Mouse (Mus musculus): ENCODE data around the gene Nhsl1. TPM values are rescaled to one million over a fixed set of nuclear protein-coding genes. Genes with fewer than 3 reads are reported as not detected.

Nhsl1 gene
- polyA plus RNA-seq, 1 experiment from 2014 or later: 11.6 TPM

DNA sequence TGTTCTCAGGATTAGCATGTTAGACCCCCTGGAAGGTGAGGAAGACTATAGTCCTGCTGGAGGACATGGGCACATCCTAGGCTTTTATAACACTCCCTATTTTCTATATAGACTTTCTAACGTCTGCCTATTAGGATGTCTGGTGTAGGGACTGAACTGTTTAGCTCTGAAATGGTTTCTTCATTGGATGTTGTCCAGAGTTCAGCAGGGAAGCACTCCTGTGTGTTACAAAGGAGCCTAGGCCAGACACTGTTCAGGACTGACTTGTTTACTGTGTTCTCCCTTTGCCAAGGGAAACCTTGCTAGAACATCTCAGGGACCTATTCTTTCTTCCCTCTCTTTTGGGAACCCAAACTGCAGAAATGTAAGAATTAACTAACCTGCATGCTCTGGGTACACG, 90.3 kb downstream of the Nhsl1 start:
- DNase-seq (ENCODE audit: extremely low spot score, low spot score): no peak
- Histone ChIP-seq H3K36me3 (replicated peaks) (no peaks in the 10 kb centered on the region), H3K9me3 (no peaks in the 10 kb centered on the region), H3K27me3 (ENCODE audit: poor library complexity, severe bottlenecking) (peaks cover 12% of the 10 kb centered on the region), H3K27ac (peak overlapping the region; percentile 92), H3K4me3 (peak overlapping the region; percentile 65), H3K4me1 (peaks cover 69% of the 10 kb centered on the region)
- WGBS: 25% methylated on average over 2 of the region's 2 CpGs

DNA sequence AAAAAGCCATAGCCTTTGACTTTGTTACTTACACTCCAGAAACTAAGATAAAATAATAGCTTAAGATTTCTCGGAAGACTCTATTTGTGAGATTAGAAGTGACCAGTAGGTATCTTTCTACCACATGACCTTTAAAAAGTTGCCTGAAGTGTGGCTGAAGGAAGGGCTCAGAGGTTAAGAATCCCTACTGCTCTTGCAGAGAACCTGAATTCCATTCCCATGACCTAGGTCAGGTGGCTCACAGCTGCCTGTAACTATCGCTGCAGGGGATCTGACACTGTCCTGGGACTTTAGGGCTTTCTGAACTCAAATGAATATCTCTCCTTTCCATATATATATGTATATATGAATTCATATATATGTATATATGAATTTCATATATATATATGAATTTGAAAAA, 92.5 kb downstream of the Nhsl1 start:
- peaks cover 8% of the 10 kb centered on the region for H3K27me3 ChIP-seq (ENCODE audit: poor library complexity, severe bottlenecking)
- no peaks in the 10 kb centered on the region for H3K9me3 ChIP-seq
- no peak for DNase-seq (ENCODE audit: extremely low spot score, low spot score)
- WGBS: 64% methylated on average over 2 of the region's 2 CpGs
- peaks cover 60% of the 10 kb centered on the region for H3K4me1 ChIP-seq
- peaks cover 4% of the 10 kb centered on the region; the same call in 1 of the 2 replicates for H3K36me3 ChIP-seq (replicated peaks)
- no peak overlapping the region for H3K4me3 ChIP-seq
- no peak overlapping the region for H3K27ac ChIP-seq

DNA sequence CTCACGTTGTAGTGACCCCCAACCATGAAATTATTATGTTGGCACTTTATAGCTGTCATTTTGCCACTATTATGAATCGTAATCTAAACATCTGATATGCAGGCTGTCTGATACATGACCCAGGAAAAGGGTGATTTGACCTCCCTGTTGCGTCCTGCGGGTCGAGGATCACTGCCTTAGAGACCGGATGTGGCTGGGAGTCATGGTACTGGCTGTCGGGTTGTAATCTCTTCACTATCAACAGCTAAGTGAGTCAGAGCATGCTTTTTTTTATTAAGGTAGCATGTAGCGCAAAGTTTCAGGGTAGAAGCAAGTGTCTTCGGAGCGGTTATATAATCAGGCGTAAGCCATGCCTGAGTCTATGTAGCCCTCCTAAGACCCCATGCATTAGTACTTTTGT, 97.2 kb downstream of the Nhsl1 start:
- WGBS: 91% methylated on average over 11 of the region's 11 CpGs
- peaks cover 52% of the 10 kb centered on the region for H3K4me1 ChIP-seq

DNA sequence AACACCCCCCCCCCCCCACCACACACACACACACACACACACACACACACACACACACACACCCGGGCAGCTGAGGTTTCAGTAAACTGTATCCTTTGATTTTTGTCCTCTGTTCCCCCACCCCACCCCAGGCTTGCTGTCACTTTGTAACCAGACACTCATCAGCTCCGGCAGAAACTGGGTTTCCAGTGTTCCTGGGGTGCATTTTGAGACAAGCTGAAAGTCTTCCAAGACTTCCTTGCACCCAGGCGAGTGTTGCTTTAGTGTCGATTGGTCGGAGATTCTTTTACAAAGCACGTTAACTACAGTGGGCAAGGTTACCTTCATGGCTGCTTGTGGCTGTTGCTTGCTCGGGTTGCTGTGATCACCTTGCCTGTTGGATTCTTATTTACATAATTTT, 99.4 kb downstream of the Nhsl1 start:
- Histone ChIP-seq H3K4me3 (no peak overlapping the region), H3K36me3 (replicated peaks) (peaks cover 29% of the 10 kb centered on the region), H3K27me3 (ENCODE audit: poor library complexity, severe bottlenecking) (no peaks in the 10 kb centered on the region), H3K4me1 (peaks cover 44% of the 10 kb centered on the region), H3K9me3 (no peaks in the 10 kb centered on the region; the same call in 1 of the 2 replicates), H3K27ac (peak overlapping the region; percentile 40; the same call in 1 of the 2 replicates)
- DNase-seq (ENCODE audit: extremely low spot score, low spot score): no peak
- WGBS: 45% methylated on average over 7 of the region's 7 CpGs

More for the DNA sequence above, 97.2 kb downstream of the Nhsl1 start:
- Histone ChIP-seq H3K27ac (no peak overlapping the region), H3K4me3 (no peak overlapping the region), H3K9me3 (no peaks in the 10 kb centered on the region), H3K36me3 (replicated peaks) (peaks cover 18% of the 10 kb centered on the region), H3K27me3 (ENCODE audit: poor library complexity, severe bottlenecking) (no peaks in the 10 kb centered on the region)
- no peak for DNase-seq (ENCODE audit: extremely low spot score, low spot score)

DNA sequence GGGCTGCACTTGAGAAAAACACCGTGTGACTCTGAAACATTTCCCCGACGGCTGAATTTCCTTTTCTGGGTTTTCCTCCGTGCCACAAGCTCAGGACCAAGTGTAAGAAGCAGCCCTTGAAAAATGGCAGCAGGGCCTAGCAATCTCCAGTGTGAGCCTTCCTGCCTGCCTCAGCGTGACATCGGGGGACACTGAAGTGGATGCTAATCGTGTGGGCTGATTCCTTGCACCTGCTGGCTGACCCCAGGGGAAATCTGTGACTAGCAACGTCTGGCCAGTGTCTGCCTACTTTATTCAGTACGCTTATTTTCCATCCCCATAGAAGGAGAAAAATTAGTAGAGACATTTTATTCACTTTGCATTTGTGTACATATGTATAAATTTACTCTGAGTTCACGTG, 100.7 kb downstream of the Nhsl1 start:
- Histone ChIP-seq H3K4me3 (no peak overlapping the region), H3K36me3 (replicated peaks) (peaks cover 29% of the 10 kb centered on the region), H3K4me1 (peaks cover 49% of the 10 kb centered on the region), H3K27me3 (ENCODE audit: poor library complexity, severe bottlenecking) (no peaks in the 10 kb centered on the region), H3K9me3 (no peaks in the 10 kb centered on the region; the same call in 1 of the 2 replicates), H3K27ac (no peak overlapping the region)
- no peak for DNase-seq (ENCODE audit: extremely low spot score, low spot score)
- WGBS: 75% methylated on average over 10 of the region's 10 CpGs

DNA sequence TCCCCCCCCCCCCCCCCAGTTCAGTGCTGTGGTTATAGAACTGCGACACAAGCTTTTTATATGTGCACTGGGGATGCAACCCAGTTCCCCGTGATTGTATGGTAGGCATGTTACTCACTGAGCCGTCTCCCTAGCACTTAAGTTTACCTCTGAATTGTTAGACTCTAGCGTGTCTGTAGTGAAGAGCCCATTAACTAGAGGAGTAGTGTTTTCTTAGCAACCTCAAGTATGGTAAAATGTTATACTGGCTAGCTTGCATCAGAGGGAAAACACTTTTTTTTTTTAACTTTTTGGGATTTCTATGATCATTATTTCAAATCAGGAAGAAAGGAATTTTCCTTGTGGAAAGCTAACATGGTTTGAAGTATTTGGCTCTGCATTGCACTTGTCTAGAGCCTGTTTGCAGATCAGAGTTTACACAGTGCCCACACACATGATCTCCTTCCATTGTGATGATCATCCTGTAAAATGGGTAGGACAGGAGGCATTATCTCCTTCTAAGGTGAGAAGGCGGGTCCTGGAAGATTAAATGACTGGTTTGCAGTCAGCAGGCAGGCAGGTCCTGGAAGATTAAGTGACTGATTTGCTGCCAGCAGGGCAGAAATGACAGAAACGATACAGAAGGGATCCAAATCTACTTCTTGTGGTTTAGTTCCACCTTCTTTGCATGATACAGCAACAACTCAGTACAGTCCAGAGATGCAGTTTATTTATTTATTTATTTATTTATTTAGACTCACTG, 101.6 kb downstream of the Nhsl1 start:
- peaks cover 26% of the 10 kb centered on the region for H3K36me3 ChIP-seq (replicated peaks)
- no peak overlapping the region for H3K4me3 ChIP-seq
- H3K27me3 ChIP-seq (ENCODE audit: poor library complexity, severe bottlenecking): no peaks in the 10 kb centered on the region
- H3K9me3 ChIP-seq: no peaks in the 10 kb centered on the region; the same call in 1 of the 2 replicates
- 87% methylated on average over 6 of the region's 6 CpGs for WGBS
- no peak overlapping the region for H3K27ac ChIP-seq
- peaks cover 46% of the 10 kb centered on the region for H3K4me1 ChIP-seq
- DNase-seq (ENCODE audit: extremely low spot score, low spot score): no peak

DNA sequence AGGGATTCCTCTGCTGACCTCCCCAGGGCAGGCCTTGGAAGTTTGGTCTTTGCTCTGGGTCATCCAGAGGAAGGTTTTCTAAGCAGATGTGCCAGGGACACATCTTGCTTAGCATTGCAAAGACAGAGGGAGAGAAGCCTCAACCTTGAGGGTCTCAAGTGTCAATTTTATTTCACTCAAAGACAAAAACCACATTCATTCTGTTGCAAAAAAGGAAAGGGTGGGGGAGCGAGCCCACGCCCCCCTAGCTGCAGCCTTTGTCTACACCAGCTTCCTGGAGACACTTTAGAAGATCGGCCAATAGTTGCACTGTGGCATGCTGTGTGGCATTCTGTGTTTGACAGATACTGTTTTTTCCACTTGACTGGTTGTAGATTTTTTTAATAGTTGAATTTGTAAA, 104.2 kb downstream of the Nhsl1 start:
- Histone ChIP-seq H3K36me3 (replicated peaks) (peaks cover 48% of the 10 kb centered on the region), H3K4me3 (no peak overlapping the region), H3K4me1 (peaks cover 31% of the 10 kb centered on the region), H3K27ac (no peak overlapping the region), H3K27me3 (ENCODE audit: poor library complexity, severe bottlenecking) (no peaks in the 10 kb centered on the region), H3K9me3 (peaks cover 14% of the 10 kb centered on the region; the same call in 1 of the 2 replicates)
- WGBS: 39% methylated on average over 3 of the region's 3 CpGs
- DNase-seq (ENCODE audit: extremely low spot score, low spot score): no peak

DNA sequence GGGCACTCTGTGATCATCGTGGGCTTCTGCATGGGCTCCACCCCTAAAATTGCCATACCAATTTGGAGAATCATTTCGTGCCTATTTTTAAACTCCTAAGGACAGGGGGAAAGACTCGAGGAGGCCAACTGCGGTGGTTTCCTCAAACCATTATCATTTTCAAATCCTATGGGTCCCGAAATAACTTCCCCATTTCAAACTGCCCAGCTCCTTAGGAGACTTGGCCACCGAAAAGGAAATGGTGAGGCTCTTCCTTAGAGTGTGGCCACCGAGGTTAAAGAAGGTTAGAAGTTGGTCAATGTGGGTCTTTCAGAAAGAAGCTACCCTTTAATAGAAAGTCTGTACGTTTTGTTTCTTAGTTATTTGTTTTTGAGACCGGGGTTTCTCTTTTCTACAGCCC, 104.8 kb downstream of the Nhsl1 start:
- H3K36me3 ChIP-seq (replicated peaks): peaks cover 54% of the 10 kb centered on the region
- H3K27ac ChIP-seq: no peak overlapping the region
- no peak for DNase-seq (ENCODE audit: extremely low spot score, low spot score)
- no peaks in the 10 kb centered on the region for H3K27me3 ChIP-seq (ENCODE audit: poor library complexity, severe bottlenecking)
- H3K4me3 ChIP-seq: no peak overlapping the region
- 84% methylated on average over 9 of the region's 9 CpGs for WGBS
- peaks cover 25% of the 10 kb centered on the region for H3K4me1 ChIP-seq
- peaks cover 14% of the 10 kb centered on the region; the same call in 1 of the 2 replicates for H3K9me3 ChIP-seq

DNA sequence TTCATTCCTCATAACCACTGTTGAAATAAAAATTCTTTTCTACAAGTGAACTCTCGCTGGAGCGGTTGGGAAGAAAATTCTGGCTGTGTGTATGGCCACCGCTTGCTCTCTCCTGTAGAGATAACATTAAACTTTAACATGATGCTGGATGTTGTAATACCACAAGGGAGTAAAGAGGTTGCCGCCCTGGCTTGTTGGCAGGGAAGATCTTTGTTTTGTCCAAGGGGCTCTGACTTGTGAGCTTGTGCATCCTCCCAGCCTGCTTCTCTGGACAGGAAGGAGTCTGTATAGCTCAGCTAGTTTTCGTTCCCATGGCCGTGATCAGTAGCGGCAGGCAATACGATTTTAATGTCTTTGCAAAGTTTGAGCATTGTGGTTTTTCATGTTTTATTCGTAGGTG, 109.1 kb downstream of the Nhsl1 start:
- no peak overlapping the region for H3K27ac ChIP-seq
- 95% methylated on average over 9 of the region's 9 CpGs for WGBS
- peaks cover 43% of the 10 kb centered on the region for H3K36me3 ChIP-seq (replicated peaks)
- peaks cover 32% of the 10 kb centered on the region for H3K4me1 ChIP-seq
- no peak overlapping the region for H3K4me3 ChIP-seq
- H3K9me3 ChIP-seq: peaks cover 23% of the 10 kb centered on the region
- H3K27me3 ChIP-seq (ENCODE audit: poor library complexity, severe bottlenecking): no peaks in the 10 kb centered on the region
- DNase-seq (ENCODE audit: extremely low spot score, low spot score): no peak

DNA sequence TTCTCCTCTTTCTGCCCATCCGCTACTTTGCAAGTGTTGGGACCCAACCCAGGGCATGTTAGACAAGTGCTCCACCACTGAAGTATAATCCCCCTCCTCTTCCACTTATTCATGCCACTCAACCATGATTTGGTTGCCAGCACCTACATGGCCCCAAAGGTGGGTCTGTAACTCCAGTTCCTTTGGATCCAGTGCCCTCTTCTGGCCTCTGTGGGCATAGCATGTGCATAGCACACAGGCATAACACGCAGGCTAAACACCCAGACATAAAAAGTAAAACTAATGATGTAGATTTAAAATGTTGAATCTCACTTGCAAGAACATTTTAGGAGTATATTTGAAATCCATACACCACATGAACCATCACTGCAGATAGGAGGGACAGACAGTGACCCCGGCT, 110.7 kb downstream of the Nhsl1 start:
- peaks cover 43% of the 10 kb centered on the region for H3K36me3 ChIP-seq (replicated peaks)
- WGBS: 93% methylated on average over 3 of the region's 3 CpGs
- DNase-seq (ENCODE audit: extremely low spot score, low spot score): no peak
- H3K4me3 ChIP-seq: no peak overlapping the region
- H3K27ac ChIP-seq: no peak overlapping the region
- H3K4me1 ChIP-seq: peaks cover 31% of the 10 kb centered on the region
- no peaks in the 10 kb centered on the region for H3K27me3 ChIP-seq (ENCODE audit: poor library complexity, severe bottlenecking)
- peaks cover 23% of the 10 kb centered on the region for H3K9me3 ChIP-seq

DNA sequence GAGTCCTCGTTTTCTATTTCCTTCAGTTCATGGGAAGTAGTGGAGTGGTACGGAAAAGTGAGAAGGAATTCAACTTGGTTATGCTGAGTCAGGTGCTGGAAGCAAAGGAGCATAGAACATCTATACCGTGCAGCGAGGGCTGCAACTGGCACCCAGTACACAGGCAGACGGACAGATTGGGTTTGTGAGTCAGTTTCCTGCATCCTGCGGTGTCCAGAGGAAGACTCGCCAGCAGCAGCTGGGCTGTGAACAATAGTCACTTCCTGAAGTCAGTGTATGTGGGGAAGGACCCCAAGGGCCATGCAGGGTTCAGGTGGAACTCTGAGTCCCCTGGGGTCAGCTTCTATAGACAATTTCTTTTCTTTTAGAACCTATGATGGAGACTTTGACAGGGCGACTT, 111.4 kb downstream of the Nhsl1 start:
- 72% methylated on average over 8 of the region's 8 CpGs for WGBS
- Histone ChIP-seq H3K9me3 (peaks cover 23% of the 10 kb centered on the region), H3K36me3 (replicated peaks) (peaks cover 43% of the 10 kb centered on the region), H3K27ac (no peak overlapping the region), H3K4me3 (no peak overlapping the region), H3K4me1 (peaks cover 37% of the 10 kb centered on the region), H3K27me3 (ENCODE audit: poor library complexity, severe bottlenecking) (no peaks in the 10 kb centered on the region)
- DNase-seq (ENCODE audit: extremely low spot score, low spot score): no peak

DNA sequence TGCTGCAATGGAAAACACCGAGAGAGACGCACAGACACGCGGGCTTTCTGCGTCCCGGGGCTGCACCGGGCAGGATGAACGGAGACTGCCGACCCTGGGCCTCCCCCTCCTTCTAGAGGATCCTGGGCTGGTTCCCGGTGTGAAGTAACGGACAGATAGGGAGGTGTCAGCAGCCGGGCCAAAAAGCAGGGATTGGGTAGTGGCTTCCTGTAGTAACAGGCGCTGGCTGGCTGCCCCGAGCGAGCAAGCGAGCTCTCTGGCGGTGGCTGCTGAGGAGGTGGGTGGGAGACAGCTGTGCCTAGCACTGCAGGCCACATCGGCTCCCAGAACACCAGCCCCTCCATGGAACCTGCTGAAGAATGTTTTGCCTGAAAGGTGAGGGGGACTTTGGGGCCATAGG, 112.2 kb downstream of the Nhsl1 start:
- Histone ChIP-seq H3K9me3 (peaks cover 23% of the 10 kb centered on the region), H3K27me3 (ENCODE audit: poor library complexity, severe bottlenecking) (no peaks in the 10 kb centered on the region), H3K4me1 (peaks cover 45% of the 10 kb centered on the region), H3K27ac (peak overlapping the region; percentile 81), H3K36me3 (replicated peaks) (peaks cover 39% of the 10 kb centered on the region), H3K4me3 (peak overlapping the region; percentile 43)
- peak; percentile 39 for DNase-seq (ENCODE audit: extremely low spot score, low spot score)
- WGBS: 10% methylated on average over 18 of the region's 18 CpGs

DNA sequence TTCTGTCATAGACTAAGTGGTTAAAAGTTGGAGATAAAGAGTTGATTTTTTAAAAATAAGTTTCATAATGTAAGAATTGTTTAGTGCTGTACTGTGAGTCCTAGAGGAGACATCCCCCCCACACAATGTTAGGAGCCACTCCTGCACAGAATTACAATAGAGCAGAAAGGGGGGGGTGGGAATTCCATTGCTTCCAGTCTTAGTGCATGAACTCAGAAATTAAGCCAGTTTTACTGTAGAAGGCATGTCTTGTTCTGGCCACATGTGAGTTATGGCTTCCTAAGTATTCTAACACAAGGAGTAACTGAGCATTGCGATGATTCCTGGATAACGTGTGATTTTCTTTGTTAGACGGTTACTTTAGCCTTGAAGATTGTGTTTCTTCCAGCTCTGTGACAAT, 112.8 kb downstream of the Nhsl1 start:
- H3K9me3 ChIP-seq: peaks cover 18% of the 10 kb centered on the region
- peaks cover 51% of the 10 kb centered on the region for H3K4me1 ChIP-seq
- peaks cover 34% of the 10 kb centered on the region for H3K36me3 ChIP-seq (replicated peaks)
- 90% methylated on average over 3 of the region's 3 CpGs for WGBS
- DNase-seq (ENCODE audit: extremely low spot score, low spot score): no peak
- H3K4me3 ChIP-seq: no peak overlapping the region
- H3K27ac ChIP-seq: no peak overlapping the region
- no peaks in the 10 kb centered on the region for H3K27me3 ChIP-seq (ENCODE audit: poor library complexity, severe bottlenecking)

Data from forebrain, embryonic 10.5 days (tissue).